Mouse (Mus musculus): ENCODE measurements around the gene Slc6a5.

Slc6a5 gene

GRCm38 (mm10) chr7:49909850-49910249, at the start of gene Slc6a5:
TSS of gene Slc6a5 (plus strand) at chr7:49910146.
- in situ Hi-C loops (cut with MboI), result no loop called here

GRCm38 (mm10) chr7:49861196-49861595, 48.8 kb upstream of the Slc6a5 start:
- in situ Hi-C loops (cut with MboI), result no loop called here

GRCm38 (mm10) chr7:49863753-49864152, 46.2 kb upstream of the Slc6a5 start:
- in situ Hi-C loops (cut with MboI), result no loop called here

GRCm38 (mm10) chr7:49869656-49870055, 40.3 kb upstream of the Slc6a5 start:
- in situ Hi-C loops (cut with MboI), result no loop called here

- in situ Hi-C loops (cut with MboI), result no loop called here
Observed at GRCm38 (mm10) chr7:49870276-49870675, 39.7 kb upstream of the Slc6a5 start.

GRCm38 (mm10) chr7:49877307-49877706, 32.6 kb upstream of the Slc6a5 start:
- in situ Hi-C loops (cut with MboI), result no loop called here

GRCm38 (mm10) chr7:49879051-49879450, 30.9 kb upstream of the Slc6a5 start:
- in situ Hi-C loops (cut with MboI), result no loop called here

GRCm38 (mm10) chr7:49879998-49880707, 29.8 kb upstream of the Slc6a5 start:
- in situ Hi-C loops (cut with MboI), result no loop called here

- in situ Hi-C loops (cut with MboI), result no loop called here
Observed at GRCm38 (mm10) chr7:49882288-49882687, 27.7 kb upstream of the Slc6a5 start.

GRCm38 (mm10) chr7:49882694-49883389, 27.1 kb upstream of the Slc6a5 start:
- in situ Hi-C loops (cut with MboI), result no loop called here

- in situ Hi-C loops (cut with MboI), result no loop called here
Observed at GRCm38 (mm10) chr7:49887776-49888390, 22.1 kb upstream of the Slc6a5 start.

GRCm38 (mm10) chr7:49894786-49895185, 15.2 kb upstream of the Slc6a5 start:
- in situ Hi-C loops (cut with MboI), result no loop called here

GRCm38 (mm10) chr7:49895296-49895695, 14.7 kb upstream of the Slc6a5 start:
- in situ Hi-C loops (cut with MboI), result no loop called here

GRCm38 (mm10) chr7:49902003-49902552, 7.9 kb upstream of the Slc6a5 start:
- in situ Hi-C loops (cut with MboI), result no loop called here

- in situ Hi-C loops (cut with MboI), result no loop called here
Observed at GRCm38 (mm10) chr7:49907191-49908171, 2.5 kb upstream of the Slc6a5 start.

- in situ Hi-C loops (cut with MboI), result no loop called here
Observed at GRCm38 (mm10) chr7:49908181-49908855, 1.6 kb upstream of the Slc6a5 start.

- in situ Hi-C loops (cut with MboI), result no loop called here
Observed at GRCm38 (mm10) chr7:49908990-49909411, 945 bp upstream of the Slc6a5 start.

- in situ Hi-C loops (cut with MboI), result no loop called here
Observed at GRCm38 (mm10) chr7:49910361-49910760, 415 bp downstream of the Slc6a5 start.

- in situ Hi-C loops (cut with MboI), result no loop called here
Observed at GRCm38 (mm10) chr7:49911147-49911946, 1.4 kb downstream of the Slc6a5 start.

- in situ Hi-C loops (cut with MboI), result no loop called here
Observed at GRCm38 (mm10) chr7:49911947-49912262, 2.0 kb downstream of the Slc6a5 start.

All from mature B cell (primary cell).